Mouse (Mus musculus) left cerebral cortex, adult 2 months (tissue): Measurements from ENCODE around the gene Slc51a. TPM values are rescaled to one million over a fixed set of nuclear protein-coding genes. Genes with fewer than 3 reads are reported as not detected.
"Not testable (repeated sequence)": the region's sequence is repeated elsewhere in the genome, so short reads cannot be mapped to it uniquely, and the experiment has no call there.

Source experiments
- DNase-seq, 2 experiments: peaks; one replicate each; pipeline ENCODE4 v3.0.0; 2021 to 2022; ENCODE audit warnings: low spot score in 2 of 2, mixed read lengths in 1 of 2; ENCODE audit errors: extremely low spot score in 1 of 2
- H3K27ac ChIP-seq: fragments of 200-600 bp; 2 replicates; pipeline ENCODE4 v1.8.1; 2022
- H3K4me3 ChIP-seq: fragments of 200-600 bp; 2 replicates; pipeline ENCODE4 v1.8.1; 2022
- CTCF ChIP-seq: fragments of 200-600 bp; IDR thresholded peaks from 2 replicates; pipeline ENCODE4 v1.8.1; 2022; ENCODE audit warnings: antibody characterized with exemption, mild to moderate bottlenecking, moderate library complexity
- intact Hi-C: fragments of 180-260 bp; cut with DNase I; formaldehyde crosslinking; loops from one replicate; pipeline ENCODE4 v1.15.1; 2025
- total RNA-seq, 2 experiments: library from RNA; stranded (reverse); gene quantifications; 2 replicates each; pipeline ENCODE4 v1.2.3; 2021

The Slc51a gene
- total RNA-seq, 2 experiments from 2014 or later: not detected

GRCm38 (mm10) chr16:32457589-32458386 is 29.9 kb downstream of the Slc51a start:
- peak; percentile 41 for TF ChIP-seq CTCF
- intact Hi-C loops: loop anchor here (5.0 kb wide), 1 partner anchor 195 kb away; no protein-coding TSS in a partner anchor
- no peak overlapping the region for H3K27ac ChIP-seq
- no peak overlapping the region for H3K4me3 ChIP-seq
- DNase-seq: peak in 1 of 2 experiments; percentile 28

GRCm38 (mm10) chr16:32456761-32457160 is 30.9 kb downstream of the Slc51a start:
- H3K4me3 ChIP-seq: no peak overlapping the region
- TF ChIP-seq CTCF: no peak
- no peak overlapping the region for H3K27ac ChIP-seq
- DNase-seq: no peak
- intact Hi-C loops: loop anchor here (5.0 kb wide), 1 partner anchor 194 kb away; no protein-coding TSS in a partner anchor

DNA sequence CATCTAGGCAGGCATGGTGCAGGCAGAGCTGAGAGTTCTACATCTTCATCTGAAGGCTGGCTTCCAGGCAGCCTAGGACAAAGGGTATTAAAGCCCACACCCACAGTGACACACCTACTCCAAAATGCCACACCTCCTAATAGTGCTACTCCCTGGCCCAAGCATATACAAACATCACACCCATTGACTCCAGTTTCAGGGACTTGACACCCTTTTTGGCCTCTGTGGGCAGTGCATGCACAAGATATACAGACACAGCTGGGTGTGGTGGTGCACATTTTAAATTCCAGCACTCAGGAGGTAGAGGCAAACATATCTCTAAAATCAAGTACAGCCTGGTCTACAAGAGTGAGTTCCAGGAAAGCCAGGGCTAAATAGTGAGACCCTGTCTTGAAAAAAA is 31.6 kb downstream of the Slc51a start:
- no peak overlapping the region for H3K4me3 ChIP-seq
- H3K27ac ChIP-seq: no peak overlapping the region
- intact Hi-C loops: loop anchor here (5.0 kb wide), 1 partner anchor 194 kb away; no protein-coding TSS in a partner anchor
- no peak for TF ChIP-seq CTCF
- no peak for DNase-seq

DNA sequence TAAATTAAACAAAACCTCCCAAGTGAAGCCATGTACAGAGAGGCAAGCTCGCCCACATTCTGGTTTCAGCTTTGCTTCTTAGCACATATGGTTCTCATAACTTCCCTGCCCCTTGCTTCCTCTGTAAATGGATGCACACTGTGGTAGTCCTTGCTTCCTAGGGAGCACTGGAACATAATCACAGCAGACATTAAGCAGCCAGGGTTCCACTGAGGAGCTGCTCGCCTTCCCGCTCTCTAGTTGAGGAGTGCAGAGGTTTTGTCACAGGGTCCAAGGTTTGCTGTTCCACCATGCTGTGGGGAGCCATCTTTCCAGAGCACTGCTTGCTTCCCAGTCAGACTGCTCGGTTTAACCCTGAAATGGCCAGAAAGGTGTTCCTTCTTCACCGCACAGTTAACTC is 33.0 kb downstream of the Slc51a start:
- Histone ChIP-seq H3K27ac (no peak overlapping the region), H3K4me3 (no peak overlapping the region)
- DNase-seq: no peak
- no peak for TF ChIP-seq CTCF
- intact Hi-C loops: loop anchor here (5.0 kb wide), 1 partner anchor 192 kb away; no protein-coding TSS in a partner anchor

- TF ChIP-seq CTCF: no peak
- intact Hi-C loops: no loop called here
- no peak overlapping the region for H3K27ac ChIP-seq
- no peak for DNase-seq
- no peak overlapping the region for H3K4me3 ChIP-seq
Observed at GRCm38 (mm10) chr16:32453102-32453501, 34.6 kb downstream of the Slc51a start.

- Histone ChIP-seq H3K4me3 (no peak overlapping the region), H3K27ac (no peak overlapping the region)
- intact Hi-C loops: no loop called here
- no peak for TF ChIP-seq CTCF
- DNase-seq: no peak
Observed at GRCm38 (mm10) chr16:32450133-32450532, 37.5 kb downstream of the Slc51a start.

DNA sequence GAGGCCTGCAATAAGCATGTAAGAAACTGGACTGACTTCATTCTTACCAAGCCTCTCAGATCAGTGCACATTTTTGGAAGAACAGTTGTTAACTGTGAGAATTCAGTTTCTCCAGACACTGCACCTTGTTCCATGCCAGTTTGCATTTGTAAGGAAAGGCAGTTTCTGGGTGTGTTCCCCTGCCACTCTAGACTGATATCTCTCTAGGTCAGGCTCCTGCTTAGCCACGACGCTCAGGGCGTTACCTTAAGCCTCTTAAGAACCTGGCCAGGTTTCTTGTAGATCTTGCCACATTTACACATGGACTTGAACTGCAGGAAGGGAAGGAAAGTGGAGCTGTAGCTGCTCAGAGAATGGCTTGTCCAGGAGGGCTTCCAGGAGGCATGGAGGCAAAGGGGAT is 38.0 kb downstream of the Slc51a start:
- intact Hi-C loops: no loop called here
- Histone ChIP-seq H3K27ac (no peak overlapping the region), H3K4me3 (no peak overlapping the region)
- DNase-seq: no peak
- TF ChIP-seq CTCF: no peak

- TF ChIP-seq CTCF: no peak
- no peak overlapping the region for H3K4me3 ChIP-seq
- intact Hi-C loops: no loop called here
- no peak overlapping the region for H3K27ac ChIP-seq
- no peak for DNase-seq
Observed at GRCm38 (mm10) chr16:32446563-32447138, 41.0 kb downstream of the Slc51a start.

- TF ChIP-seq CTCF: no peak
Observed at GRCm38 (mm10) chr16:32445558-32445957, 42.1 kb downstream of the Slc51a start.

GRCm38 (mm10) chr16:32444615-32445014 is 43.1 kb downstream of the Slc51a start:
- H3K4me3 ChIP-seq, H3K27ac ChIP-seq, DNase-seq, intact Hi-C loops: not testable (repeated sequence)

More at GRCm38 (mm10) chr16:32445558-32445957, 42.1 kb downstream of the Slc51a start:
- DNase-seq: no peak
- H3K4me3 ChIP-seq: no peak overlapping the region
- intact Hi-C loops: no loop called here
- H3K27ac ChIP-seq: no peak overlapping the region

- intact Hi-C loops: no loop called here
- no peak for DNase-seq
- TF ChIP-seq CTCF: no peak
- no peak overlapping the region for H3K27ac ChIP-seq
- no peak overlapping the region for H3K4me3 ChIP-seq
Observed at GRCm38 (mm10) chr16:32441432-32441831, 46.2 kb downstream of the Slc51a start.

DNA sequence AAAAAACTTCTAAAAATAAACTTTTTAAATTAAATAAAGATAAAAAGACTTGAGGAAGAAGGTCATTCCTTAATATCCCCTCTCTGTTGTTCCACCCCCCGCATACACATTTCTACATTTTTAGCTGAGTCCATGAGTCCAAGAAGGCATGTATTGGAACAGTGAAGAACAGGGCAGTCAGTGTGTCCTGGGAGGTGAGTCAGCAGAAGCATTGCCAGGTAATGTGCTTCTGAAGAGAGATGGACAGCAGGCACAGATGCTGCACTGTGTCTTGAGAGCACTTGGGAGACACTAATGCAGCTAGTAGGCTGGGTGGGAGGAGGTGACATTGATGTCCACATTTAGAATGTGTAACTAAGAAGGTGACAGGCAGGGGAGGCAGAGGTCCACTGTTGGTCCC is 50.4 kb downstream of the Slc51a start:
- no peak overlapping the region for H3K27ac ChIP-seq
- no peak overlapping the region for H3K4me3 ChIP-seq
- TF ChIP-seq CTCF: no peak
- intact Hi-C loops: no loop called here
- DNase-seq: no peak
